Mouse (Mus musculus) liver, adult 2 months (tissue): ENCODE measurements around the gene Prkar2a. TPM values are rescaled to one million over a fixed set of nuclear protein-coding genes. Genes with fewer than 3 reads are reported as not detected.

Experiments used
- DNase-seq: peaks from one replicate; pipeline ENCODE4 v3.0.0-alpha.2; 2011; ENCODE audit warnings: low read depth, low spot score; ENCODE audit errors: extremely low read depth
- H3K27ac ChIP-seq: fragments of 200-500 bp; replicated peaks from 2 replicates; pipeline ENCODE4 v1.5.1; 2012; ENCODE audit warnings: low read depth, mild to moderate bottlenecking, control low read depth, inconsistent platforms, low read length; ENCODE audit not compliant: insufficient read depth
- H3K27me3 ChIP-seq: fragments of 200-500 bp; 2 replicates; pipeline ENCODE4 v1.6.1; 2012; ENCODE audit warnings: mild to moderate bottlenecking, moderate library complexity, low read length, inconsistent platforms; ENCODE audit not compliant: control insufficient read depth, insufficient read depth
- H3K36me3 ChIP-seq: fragments of 200-500 bp; 2 replicates; pipeline ENCODE4 v1.6.1; 2012; ENCODE audit warnings: low read length, inconsistent platforms; ENCODE audit not compliant: control insufficient read depth, insufficient read depth
- H3K4me1 ChIP-seq: fragments of 200-500 bp; 2 replicates; pipeline ENCODE4 v1.6.1; 2011; ENCODE audit warnings: low read length; ENCODE audit not compliant: control insufficient read depth, insufficient read depth
- H3K4me3 ChIP-seq: fragments of 200-500 bp; 2 replicates; pipeline ENCODE4 v1.5.1; 2011; ENCODE audit warnings: low read depth, mild to moderate bottlenecking, control low read depth, low read length, moderate library complexity; ENCODE audit not compliant: insufficient read depth
- H3K79me2 ChIP-seq: fragments of 200-500 bp; 2 replicates; pipeline ENCODE4 v1.6.1; 2012; ENCODE audit warnings: inconsistent platforms, mild to moderate bottlenecking, low read length, moderate library complexity; ENCODE audit not compliant: control insufficient read depth, insufficient read depth
- H3K9ac ChIP-seq: fragments of 200-500 bp; 2 replicates; pipeline ENCODE4 v1.6.1; 2012; ENCODE audit warnings: low read depth, mild to moderate bottlenecking, control low read depth, inconsistent platforms, low read length
- CTCF ChIP-seq: fragments of 200-500 bp; IDR thresholded peaks from 2 replicates; pipeline ENCODE4 v1.5.1; 2011; ENCODE audit warnings: low read depth, low read length, control low read depth
- POLR2A ChIP-seq: fragments of 200-500 bp; IDR thresholded peaks from 2 replicates; pipeline ENCODE4 v1.6.1; 2011; ENCODE audit warnings: low read length, control low read depth; ENCODE audit not compliant: insufficient read depth; ENCODE audit errors: extremely low read depth
- WGBS: fragments of 180-500 bp; shearing (Covaris S2); methylation state at CpG from one replicate; pipeline ENCODE4 v1.1.7; 2018; 5-methylcytosine and 5-hydroxymethylcytosine counted together
- polyA plus RNA-seq: library from polyadenylated mRNA; depleted of rRNA; stranded (reverse); fragments of >200 nt; gene quantifications from 2 replicates; pipeline ENCODE4 v1.2.3, GENCODE M21; 2012
- total RNA-seq: library from RNA; depleted of rRNA; stranded (reverse); fragments of >200 nt; gene quantifications from 2 replicates; pipeline ENCODE4 v1.2.3, GENCODE M21; 2014

The Prkar2a gene
- total and polyA plus RNA-seq, 2 experiments = 20.0 to 23.4 TPM

DNA sequence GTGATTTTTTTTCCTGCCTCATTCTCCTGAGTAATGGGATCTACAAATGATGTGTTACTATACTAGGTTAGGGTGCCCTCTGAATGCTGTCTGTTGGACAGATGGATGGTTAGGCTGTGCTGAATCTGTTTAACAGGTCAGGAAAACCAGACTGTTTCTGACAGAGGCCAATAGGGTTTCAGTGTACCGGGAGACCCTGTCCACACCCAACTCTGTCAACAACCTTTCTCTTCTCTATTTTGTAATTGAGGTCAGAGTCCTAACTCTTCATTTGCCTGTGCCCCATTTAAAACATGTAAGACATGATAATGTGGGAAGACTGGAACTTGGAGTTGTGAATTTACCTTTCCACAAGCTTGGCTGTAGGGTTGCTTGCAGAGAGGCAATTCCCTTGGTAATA is 879 bp downstream of the Prkar2a start:
- no peak overlapping the region for H3K4me3 ChIP-seq
- 10% methylated on average over 1 of the region's 1 CpGs for WGBS
- H3K27ac ChIP-seq = peak overlapping the region; percentile 97
- peak; percentile 95 for DNase-seq
- no peak overlapping the region for H3K9ac ChIP-seq
- peaks cover 50% of the 10 kb centered on the region for H3K4me1 ChIP-seq
- no peak for TF ChIP-seq CTCF
- TF ChIP-seq POLR2A = no peak
- H3K79me2 ChIP-seq = peaks cover 11% of the 10 kb centered on the region; the same call in 1 of the 2 replicates
- H3K27me3 ChIP-seq = no peaks in the 10 kb centered on the region
- peaks cover 3% of the 10 kb centered on the region; the same call in 1 of the 2 replicates for H3K36me3 ChIP-seq

DNA sequence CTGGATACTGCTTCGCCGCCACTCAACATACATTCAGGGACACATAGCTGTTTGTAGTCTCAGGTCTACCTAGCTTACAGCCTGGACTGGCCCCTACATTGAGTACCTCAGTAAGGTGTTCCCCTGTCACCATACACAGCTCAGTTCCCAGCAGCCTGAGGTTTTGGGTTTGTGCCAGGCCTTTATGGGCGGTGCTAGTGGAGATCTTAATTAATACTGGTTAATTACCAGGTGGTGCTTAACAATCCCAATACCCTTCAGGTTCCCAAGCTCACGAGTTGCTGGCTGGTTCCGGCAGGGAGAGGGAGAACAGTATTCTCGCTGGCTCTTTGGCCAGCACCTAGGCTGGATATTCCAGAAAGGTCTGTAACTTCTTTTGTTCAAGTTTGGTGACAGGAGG is 1.8 kb downstream of the Prkar2a start:
- no peak for TF ChIP-seq POLR2A
- 90% methylated on average over 6 of the region's 6 CpGs for WGBS
- peaks cover 50% of the 10 kb centered on the region for H3K4me1 ChIP-seq

GRCm38 (mm10) chr9:108691371-108691770 is 2.3 kb downstream of the Prkar2a start:
- Histone ChIP-seq H3K79me2 (peaks cover 13% of the 10 kb centered on the region; the same call in 1 of the 2 replicates), H3K4me3 (no peak overlapping the region), H3K9ac (peak overlapping the region; percentile 80), H3K4me1 (peaks cover 50% of the 10 kb centered on the region), H3K36me3 (no peaks in the 10 kb centered on the region), H3K27ac (peak overlapping the region; percentile 97), H3K27me3 (no peaks in the 10 kb centered on the region)
- peak; percentile 44 for DNase-seq
- 63% methylated on average over 8 of the region's 8 CpGs for WGBS
- TF ChIP-seq POLR2A (no peak), CTCF (no peak)

More for the DNA sequence above, 1.8 kb downstream of the Prkar2a start:
- Histone ChIP-seq H3K4me3 (no peak overlapping the region), H3K9ac (no peak overlapping the region), H3K79me2 (peaks cover 13% of the 10 kb centered on the region; the same call in 1 of the 2 replicates), H3K27ac (peak overlapping the region; percentile 97), H3K36me3 (no peaks in the 10 kb centered on the region), H3K27me3 (no peaks in the 10 kb centered on the region)
- DNase-seq = no peak

DNA sequence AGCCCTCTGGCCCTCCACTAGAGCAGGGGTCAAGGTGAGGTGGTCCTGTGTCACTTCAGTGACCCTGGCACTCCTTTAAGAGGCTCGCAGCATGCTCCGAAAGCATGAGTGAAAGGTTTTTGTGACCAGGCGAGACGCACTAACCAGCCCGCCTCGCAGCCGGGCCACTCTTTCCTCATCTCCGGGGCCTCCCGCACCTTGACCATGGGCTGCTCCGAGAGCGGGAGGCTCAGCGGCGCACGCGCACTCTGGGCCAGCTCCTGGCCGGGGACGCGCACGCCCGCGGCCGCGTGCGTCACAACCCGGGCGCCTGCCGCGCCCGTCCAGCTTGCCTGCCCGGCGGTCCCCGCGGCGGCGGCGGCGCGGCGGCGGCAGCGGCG is 2.7 kb downstream of the Prkar2a start:
- under 1% methylated on average over 42 of the region's 42 CpGs for WGBS
- DNase-seq = peak; percentile 72

GRCm38 (mm10) chr9:108692226-108693041 is 3.3 kb downstream of the Prkar2a start:
- TF ChIP-seq CTCF = peak; percentile 39; the same call in 1 of the 2 replicates
- 0 out of 2 replicates have a peak, but pooled peaks have one; percentile 11 for TF ChIP-seq POLR2A
- peak overlapping the region; percentile 66 for H3K27ac ChIP-seq
- peaks cover 46% of the 10 kb centered on the region for H3K4me1 ChIP-seq
- under 1% methylated on average over 92 of the region's 92 CpGs for WGBS
- H3K4me3 ChIP-seq = peak overlapping the region; percentile 68
- no peaks in the 10 kb centered on the region for H3K36me3 ChIP-seq
- peak; percentile 59 for DNase-seq
- H3K79me2 ChIP-seq = peaks cover 13% of the 10 kb centered on the region; the same call in 1 of the 2 replicates
- H3K9ac ChIP-seq = peak overlapping the region; percentile 87
- no peaks in the 10 kb centered on the region for H3K27me3 ChIP-seq

More for the DNA sequence above, 2.7 kb downstream of the Prkar2a start:
- Histone ChIP-seq H3K9ac (peak overlapping the region; percentile 87), H3K27me3 (no peaks in the 10 kb centered on the region), H3K79me2 (peaks cover 13% of the 10 kb centered on the region; the same call in 1 of the 2 replicates), H3K36me3 (no peaks in the 10 kb centered on the region), H3K27ac (peak overlapping the region; percentile 97), H3K4me1 (peaks cover 48% of the 10 kb centered on the region), H3K4me3 (peak overlapping the region; percentile 68)
- TF ChIP-seq POLR2A = peak; percentile 74; the same call in 1 of the 2 replicates
- TF ChIP-seq CTCF = no peak
